Mouse (Mus musculus) heart, postnatal 36 days (tissue): ENCODE measurements at regions not wholly inside any gene's neighbourhood (a gene's known extent, or its start where the extent isn't known, plus 50 kb on each side); places are given as distances from the start of the nearest gene placed in this dataset.

ENCODE experiments used
- DNase-seq, 2 experiments: peaks; one replicate each; pipeline ENCODE4 v3.0.0; 2021 to 2022
- intact Hi-C: fragments of 180-260 bp; cut with DNase I; formaldehyde crosslinking; loops from one replicate; pipeline ENCODE4 v1.15.1; 2025

DNA sequence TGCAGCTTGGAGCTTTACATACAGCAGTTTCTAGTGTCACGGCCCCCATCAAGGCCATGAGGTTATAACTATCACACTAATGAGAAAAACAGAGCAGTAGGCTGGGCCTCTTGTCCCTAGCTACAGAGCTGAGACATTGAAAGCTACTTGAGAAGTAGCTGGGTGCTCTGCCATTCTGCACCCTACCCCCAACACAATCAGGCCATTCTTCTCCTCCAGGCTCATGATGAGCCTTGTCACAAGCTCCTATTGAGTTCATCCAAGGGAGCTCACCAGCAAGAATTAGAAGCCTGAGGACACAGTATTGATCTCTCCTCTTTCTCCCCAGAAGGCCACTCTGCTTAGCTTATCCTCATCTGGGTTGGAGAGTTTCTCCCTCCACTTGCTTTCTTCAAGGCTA, 466.9 kb downstream of the Bnc2 start:
- intact Hi-C loops = no loop called here

DNA sequence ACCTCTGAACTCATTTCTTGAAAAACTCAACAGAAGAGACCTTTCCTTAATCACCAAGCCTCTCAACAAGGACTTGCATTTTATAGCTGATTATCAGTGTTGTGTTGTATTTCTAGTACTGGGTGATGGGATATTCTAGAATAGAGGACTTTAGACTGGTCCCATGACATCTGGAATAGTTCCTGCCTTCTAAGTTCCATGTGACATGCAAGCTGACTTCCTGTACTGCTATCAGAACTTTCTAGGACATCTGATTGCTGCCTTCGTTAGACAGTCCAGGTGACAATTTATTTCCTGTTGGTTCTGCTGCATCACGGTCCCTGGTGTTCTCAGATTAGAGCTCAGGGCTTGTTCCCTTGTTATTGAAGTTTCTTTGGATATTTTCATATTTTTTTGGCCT, 465.5 kb downstream of the Bnc2 start:
- DNase-seq = no peak
- intact Hi-C loops = no loop called here

More for the DNA sequence above, 466.9 kb downstream of the Bnc2 start:
- no peak for DNase-seq

- DNase-seq = no peak
- intact Hi-C loops = no loop called here
Measured at GRCm38 (mm10) chr4:84211311-84211875, 463.7 kb downstream of the Bnc2 start.

- DNase-seq = no peak
- intact Hi-C loops = no loop called here
Measured at GRCm38 (mm10) chr4:84212004-84212403, 463.1 kb downstream of the Bnc2 start.

GRCm38 (mm10) chr4:84214523-84214922, 460.6 kb downstream of the Bnc2 start:
- intact Hi-C loops = no loop called here
- DNase-seq = no peak

DNA sequence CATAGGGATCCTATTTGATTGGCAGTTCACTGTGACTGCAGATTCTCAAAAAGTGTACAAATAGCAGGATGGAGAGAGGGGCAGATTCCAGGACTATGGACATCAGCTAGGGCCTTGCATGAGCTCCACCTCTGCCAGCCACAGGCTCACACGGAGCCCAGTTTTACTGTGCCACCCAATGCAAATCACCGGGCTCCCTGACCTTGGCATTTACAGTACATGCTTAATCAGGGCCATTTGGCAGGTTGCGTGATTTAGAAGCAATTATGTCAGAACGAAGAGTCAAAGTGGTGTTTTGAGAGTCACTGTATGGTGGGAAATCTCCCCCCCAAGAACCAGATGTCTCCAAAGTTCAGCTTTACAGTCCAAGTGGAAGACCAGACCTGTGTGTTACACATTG, 456.1 kb downstream of the Bnc2 start:
- no peak for DNase-seq
- intact Hi-C loops = no loop called here

DNA sequence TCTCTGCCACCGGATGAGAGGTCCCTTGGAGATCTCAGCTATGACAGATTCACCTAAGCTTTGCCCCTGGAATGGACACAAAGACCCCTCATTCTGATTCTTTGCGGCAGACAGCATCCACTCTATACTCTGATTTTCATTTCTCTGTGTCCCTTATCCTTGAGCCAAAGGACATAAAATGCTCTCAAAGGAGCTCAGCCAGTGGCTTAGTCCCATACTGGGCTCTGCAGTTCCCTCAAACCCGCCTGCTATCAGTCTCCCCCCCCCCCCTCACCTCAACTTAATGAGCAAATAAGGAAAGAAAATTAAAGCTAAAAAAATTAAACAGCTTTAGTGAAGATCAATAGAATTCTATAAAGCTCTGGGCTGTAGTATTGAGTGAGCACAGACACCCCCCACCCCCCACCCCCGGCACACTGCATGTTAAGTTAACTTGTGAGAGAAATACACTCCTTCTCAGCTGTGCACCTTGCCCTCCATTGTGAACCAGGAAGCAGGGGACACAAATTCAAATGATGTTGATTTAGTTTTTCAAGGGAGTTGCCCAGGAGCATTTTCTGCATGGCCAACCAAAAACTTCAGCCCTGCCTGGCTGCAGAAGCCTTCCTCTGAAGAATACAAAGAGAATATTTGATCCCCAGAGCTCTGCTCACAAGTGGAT, 452.9 kb downstream of the Bnc2 start:
- intact Hi-C loops = no loop called here
- DNase-seq = no peak

DNA sequence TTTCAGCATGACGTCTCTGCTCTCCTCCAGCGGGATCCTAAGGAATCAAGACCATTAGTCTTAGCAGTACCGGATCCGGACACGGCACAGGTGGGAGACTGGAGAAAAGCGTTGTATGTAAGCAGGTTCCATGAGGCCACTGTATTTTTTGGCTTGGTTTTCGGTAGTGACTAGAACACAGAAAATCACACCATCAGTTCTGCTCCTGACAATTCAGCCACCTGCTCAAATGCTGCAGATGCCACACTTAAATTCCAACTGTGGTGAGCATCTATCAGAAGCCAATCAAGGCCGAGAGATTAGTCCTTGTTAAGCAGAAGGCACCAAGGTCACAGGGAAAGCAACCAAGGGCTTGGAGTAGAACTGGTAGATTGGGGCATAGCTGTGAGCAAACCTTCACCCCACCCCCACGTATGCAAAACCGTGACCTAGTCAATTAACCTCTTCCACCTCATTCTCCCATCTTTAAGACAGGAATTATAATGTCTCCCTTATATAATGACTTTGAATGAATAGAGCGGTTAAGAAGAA, 452.2 kb downstream of the Bnc2 start:
- intact Hi-C loops = no loop called here
- no peak for DNase-seq

- intact Hi-C loops = no loop called here
Measured at GRCm38 (mm10) chr4:84224556-84224955, 450.5 kb downstream of the Bnc2 start.

More at GRCm38 (mm10) chr4:84224556-84224955, 450.5 kb downstream of the Bnc2 start:
- DNase-seq = no peak
